Mouse (Mus musculus) hindbrain, embryonic 12.5 days (tissue): ENCODE data around the gene Slc4a11. TPM values are rescaled to one million over a fixed set of nuclear protein-coding genes. Genes with fewer than 3 reads are reported as not detected.

Experiments used
- ATAC-seq: fragments of 200-750 bp; cut with Nextera tagmentation; 2 replicates; pipeline ENCODE4 v1.8.0; 2017; ENCODE audit warnings: moderate TSS enrichment; ENCODE audit not compliant: low FRiP score
- H3K27ac ChIP-seq: fragments of 300-500 bp; sonication (generic); 2 replicates; pipeline ENCODE4 v1.5.1; 2016; ENCODE audit warnings: mild to moderate bottlenecking
- H3K27me3 ChIP-seq: fragments of 300-500 bp; sonication (generic); 2 replicates; pipeline ENCODE4 v1.6.1; 2016; ENCODE audit warnings: mild to moderate bottlenecking
- H3K36me3 ChIP-seq: fragments of 300-500 bp; sonication (generic); 2 replicates; pipeline ENCODE4 v1.6.1; 2016; ENCODE audit warnings: mild to moderate bottlenecking
- H3K4me1 ChIP-seq: fragments of 300-500 bp; sonication (generic); 2 replicates; pipeline ENCODE4 v1.6.1; 2016
- H3K4me2 ChIP-seq: fragments of 300-500 bp; sonication (generic); replicated peaks from 2 replicates; pipeline ENCODE4 v1.6.1; 2016; ENCODE audit warnings: mild to moderate bottlenecking
- H3K4me3 ChIP-seq: fragments of 300-500 bp; sonication (generic); 2 replicates; pipeline ENCODE4 v1.5.1; 2016; ENCODE audit warnings: mild to moderate bottlenecking
- H3K9ac ChIP-seq: fragments of 300-500 bp; sonication (generic); 2 replicates; pipeline ENCODE4 v1.6.1; 2016; ENCODE audit warnings: mild to moderate bottlenecking, moderate library complexity
- H3K9me3 ChIP-seq: fragments of 300-500 bp; sonication (generic); replicated peaks from 2 replicates; pipeline ENCODE4 v1.6.1; 2016; ENCODE audit warnings: mild to moderate bottlenecking
- WGBS: fragments of 180-500 bp; shearing (Covaris S2); methylation state at CpG from one replicate; pipeline ENCODE4 v1.1.7; 2016; 5-methylcytosine and 5-hydroxymethylcytosine counted together
- polyA plus RNA-seq: library from polyadenylated mRNA; unstranded; fragments of >200 nt; fragmentation: Nextera tagmentation; extraction: Ambion mirVana; gene quantifications from 2 replicates; pipeline ENCODE4 v1.2.1, GENCODE M21; 2016

Gene Slc4a11
- polyA plus RNA-seq, 1 experiment from 2014 or later, result 0.52 TPM

DNA sequence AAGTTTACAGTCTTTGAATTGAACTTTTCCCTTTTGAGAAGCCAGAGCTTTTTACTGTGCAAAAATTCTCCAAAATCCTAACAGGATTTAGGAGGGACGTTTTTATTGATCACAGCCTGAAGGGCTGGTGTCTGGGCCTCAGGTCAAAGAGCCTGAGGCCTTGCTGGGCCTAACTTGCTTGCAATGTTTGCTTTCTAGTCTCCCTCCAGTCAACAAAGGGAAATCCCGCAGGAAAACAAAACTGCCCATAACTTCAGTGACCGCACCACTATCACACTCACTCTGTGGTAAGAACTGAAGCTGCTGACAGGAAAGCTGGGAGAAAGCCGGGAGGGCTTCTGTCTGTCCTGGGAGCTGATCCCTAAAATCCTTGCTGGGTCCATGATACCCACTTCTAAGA, 9.3 kb upstream of the Slc4a11 start:
- no peak for ATAC-seq
- H3K4me1 ChIP-seq, result no peaks in the 10 kb centered on the region
- no peak overlapping the region for H3K4me2 ChIP-seq
- WGBS, result 76% methylated on average over 4 of the region's 4 CpGs
- H3K9me3 ChIP-seq, result no peaks in the 10 kb centered on the region
- H3K27ac ChIP-seq, result no peak overlapping the region
- H3K9ac ChIP-seq, result no peak overlapping the region
- H3K27me3 ChIP-seq, result no peaks in the 10 kb centered on the region
- H3K4me3 ChIP-seq, result no peak overlapping the region
- peaks cover 43% of the 10 kb centered on the region for H3K36me3 ChIP-seq

DNA sequence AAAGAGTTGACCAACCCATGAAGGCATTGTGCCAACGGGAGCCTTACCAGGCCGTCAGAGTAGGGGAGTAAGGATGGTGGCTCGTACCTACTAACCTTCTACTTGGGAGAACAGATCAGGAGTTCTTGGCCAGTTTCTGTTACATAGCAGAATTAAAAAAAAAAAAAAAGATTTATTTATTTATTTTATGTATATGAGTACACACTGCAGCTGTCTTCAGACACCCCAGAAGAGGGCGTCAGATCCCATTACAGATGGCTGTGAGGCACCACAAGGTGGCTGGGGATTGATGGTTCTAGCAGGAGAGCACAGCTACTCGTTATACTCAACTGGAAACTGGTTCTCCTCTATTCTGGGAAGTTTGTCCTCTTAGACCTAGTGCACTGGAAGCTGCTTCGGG, 7.9 kb upstream of the Slc4a11 start:
- H3K36me3 ChIP-seq, result peaks cover 29% of the 10 kb centered on the region
- no peak overlapping the region for H3K27ac ChIP-seq
- no peaks in the 10 kb centered on the region for H3K9me3 ChIP-seq
- H3K9ac ChIP-seq, result no peak overlapping the region
- peaks cover 2% of the 10 kb centered on the region for H3K27me3 ChIP-seq
- 72% methylated on average over 6 of the region's 6 CpGs for WGBS
- H3K4me1 ChIP-seq, result no peaks in the 10 kb centered on the region
- no peak for ATAC-seq
- H3K4me2 ChIP-seq, result no peak overlapping the region
- no peak overlapping the region for H3K4me3 ChIP-seq

DNA sequence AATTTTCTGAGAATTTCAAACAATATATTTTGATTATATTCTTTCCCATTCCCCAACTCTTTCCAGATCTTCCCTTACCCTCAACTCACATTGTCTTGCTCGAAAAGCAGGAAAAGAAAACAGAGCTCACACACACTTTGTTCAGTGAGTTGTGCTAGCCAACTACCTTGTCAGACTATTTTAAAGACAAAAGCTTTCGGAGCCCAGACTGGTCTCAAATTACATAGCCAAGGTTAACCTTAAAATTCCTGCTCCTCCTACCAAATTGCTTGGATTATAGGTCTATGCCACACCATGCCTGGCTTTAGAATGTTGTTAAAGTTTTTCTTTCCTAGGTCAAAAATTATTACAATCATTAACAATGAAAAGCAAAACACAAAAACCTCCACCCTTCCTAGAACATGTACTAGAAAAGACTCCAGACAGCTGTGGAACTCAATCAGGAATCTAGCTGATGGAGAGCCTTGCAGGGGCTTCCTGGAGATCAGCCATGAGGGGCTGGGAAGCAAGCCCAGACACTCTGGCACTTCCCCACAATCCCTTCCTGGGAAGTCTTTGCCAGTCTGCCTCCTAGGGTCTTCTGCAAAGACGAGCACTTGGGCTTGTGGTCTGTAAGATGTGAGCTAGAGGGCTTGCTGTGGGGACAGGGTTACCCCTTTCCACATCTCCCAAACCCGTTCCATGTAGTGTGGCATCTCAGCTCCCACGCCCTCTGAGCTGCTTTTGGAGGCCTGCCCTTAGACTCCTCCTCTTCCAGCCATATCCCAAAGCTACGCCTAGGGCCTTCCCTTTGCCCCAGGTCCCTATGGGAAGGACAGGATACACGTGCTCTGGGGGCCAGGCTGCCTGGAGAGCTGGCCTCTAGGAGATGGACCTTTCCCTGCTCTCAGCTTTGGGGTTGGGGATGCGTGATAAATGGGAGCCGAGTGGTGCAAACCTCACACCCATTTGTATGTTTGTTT, 7.0 kb upstream of the Slc4a11 start:
- ATAC-seq, result no peak
- H3K9me3 ChIP-seq, result no peaks in the 10 kb centered on the region
- H3K9ac ChIP-seq, result no peak overlapping the region
- H3K27me3 ChIP-seq, result peaks cover 9% of the 10 kb centered on the region
- WGBS, result 70% methylated on average over 9 of the region's 9 CpGs
- H3K4me2 ChIP-seq, result no peak overlapping the region
- no peak overlapping the region for H3K27ac ChIP-seq
- H3K4me1 ChIP-seq, result no peaks in the 10 kb centered on the region
- H3K36me3 ChIP-seq, result peaks cover 21% of the 10 kb centered on the region
- H3K4me3 ChIP-seq, result no peak overlapping the region

DNA sequence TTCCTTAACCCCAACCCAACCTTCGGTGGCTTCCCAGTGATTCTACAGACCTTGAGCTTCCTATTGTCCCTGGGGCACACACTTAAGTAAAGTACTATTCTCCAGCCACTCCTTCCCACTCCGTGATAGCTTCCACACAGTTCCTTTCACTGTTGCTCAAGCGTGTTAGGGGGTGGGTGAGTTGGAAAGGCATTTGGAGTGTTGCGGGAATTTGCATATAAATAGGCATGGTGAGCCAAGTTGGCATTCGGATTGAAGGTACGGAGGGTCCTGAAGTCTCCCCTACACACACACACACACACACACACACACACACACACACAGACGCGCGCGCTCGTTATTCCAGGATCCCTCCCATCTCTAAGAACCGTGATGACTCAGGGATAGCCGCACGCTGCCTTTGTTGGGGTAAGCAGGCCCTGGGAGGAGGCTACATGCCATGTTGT, 525 bp upstream of the Slc4a11 start:
- H3K9me3 ChIP-seq, result no peaks in the 10 kb centered on the region
- peak overlapping the region; percentile 59 for H3K9ac ChIP-seq
- peak; percentile 31; the same call in 1 of the 2 replicates for ATAC-seq
- 2% methylated on average over 14 of the region's 14 CpGs for WGBS
- H3K27me3 ChIP-seq, result peaks cover 55% of the 10 kb centered on the region
- H3K27ac ChIP-seq, result no peak overlapping the region
- H3K4me1 ChIP-seq, result peaks cover 17% of the 10 kb centered on the region
- H3K4me2 ChIP-seq, result peak overlapping the region; percentile 99
- H3K36me3 ChIP-seq, result no peaks in the 10 kb centered on the region
- peak overlapping the region; percentile 52 for H3K4me3 ChIP-seq

DNA sequence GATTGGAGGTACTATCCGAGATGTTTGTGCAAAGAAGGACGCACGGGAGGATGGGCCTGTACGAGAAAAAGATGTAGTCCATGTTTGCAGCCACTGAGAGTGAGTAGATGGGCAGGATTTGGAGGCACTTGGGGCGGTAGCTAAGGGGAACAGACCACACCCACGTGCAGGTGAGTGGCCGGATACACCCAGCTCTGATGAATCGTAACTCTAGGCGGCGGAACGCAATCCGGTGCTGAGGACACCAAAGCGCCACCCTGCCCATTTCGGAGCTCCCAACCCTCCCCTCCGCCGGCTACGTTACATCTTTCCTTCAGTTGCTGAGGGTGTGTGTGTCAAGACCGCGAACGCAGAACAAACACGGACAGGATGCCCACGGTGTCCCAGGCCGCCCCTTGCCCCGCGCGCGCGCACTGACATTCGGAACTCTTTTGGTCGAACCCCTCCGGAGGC, 593 bp downstream of the Slc4a11 start:
- peak overlapping the region; percentile 52 for H3K4me3 ChIP-seq
- peak overlapping the region; percentile 59 for H3K9ac ChIP-seq
- H3K4me2 ChIP-seq, result peak overlapping the region; percentile 99
- ATAC-seq, result peak; percentile 27
- 1% methylated on average over 31 of the region's 31 CpGs for WGBS
- no peak overlapping the region for H3K27ac ChIP-seq
- peaks cover 55% of the 10 kb centered on the region for H3K27me3 ChIP-seq
- H3K4me1 ChIP-seq, result peaks cover 17% of the 10 kb centered on the region
- no peaks in the 10 kb centered on the region for H3K36me3 ChIP-seq
- H3K9me3 ChIP-seq, result no peaks in the 10 kb centered on the region

DNA sequence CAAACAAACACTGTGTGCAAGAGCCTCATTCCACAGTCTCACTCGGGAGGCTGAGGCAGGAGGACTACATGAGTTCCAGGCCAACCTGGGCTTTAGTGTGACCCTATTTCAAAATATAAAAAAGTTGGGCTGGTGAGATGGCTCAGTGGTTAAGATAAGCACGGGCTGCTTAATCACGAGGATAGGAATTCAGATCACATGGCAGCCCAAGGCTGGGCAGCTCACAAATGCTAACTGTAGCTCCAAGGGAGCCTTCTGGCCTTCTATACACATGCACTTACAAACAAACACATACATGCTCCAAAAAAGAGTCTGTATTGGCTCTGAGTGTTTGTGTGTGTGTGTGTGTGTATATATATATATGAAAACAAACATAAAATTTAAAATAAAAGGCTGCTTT, 3.8 kb downstream of the Slc4a11 start:
- Histone ChIP-seq H3K36me3 (no peaks in the 10 kb centered on the region), H3K27ac (no peak overlapping the region), H3K4me3 (no peak overlapping the region), H3K4me2 (no peak overlapping the region), H3K9ac (no peak overlapping the region), H3K4me1 (peaks cover 17% of the 10 kb centered on the region), H3K27me3 (peaks cover 40% of the 10 kb centered on the region), H3K9me3 (no peaks in the 10 kb centered on the region)
- WGBS, result 51% methylated on average over 3 of the region's 3 CpGs
- ATAC-seq, result no peak

DNA sequence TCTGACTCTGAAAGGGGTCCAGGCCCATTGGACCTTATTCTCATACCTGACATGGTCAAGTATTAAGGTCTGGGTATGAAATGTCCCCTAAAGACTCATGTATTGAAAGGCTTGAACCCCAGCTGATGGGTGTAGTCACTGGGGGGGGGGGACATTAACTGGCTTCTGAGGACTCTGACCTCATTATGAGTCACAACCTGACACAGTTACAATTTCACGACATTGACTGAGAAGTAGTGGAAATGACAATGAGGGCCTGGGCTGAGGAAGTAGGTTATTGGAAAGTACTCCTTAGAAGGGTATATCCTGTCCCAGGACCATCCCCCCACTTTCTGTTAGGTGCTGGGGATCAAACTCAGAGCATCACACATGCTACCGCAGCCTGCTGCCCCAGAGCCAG, 8.3 kb downstream of the Slc4a11 start:
- no peaks in the 10 kb centered on the region for H3K9me3 ChIP-seq
- peaks cover 24% of the 10 kb centered on the region for H3K36me3 ChIP-seq
- no peak overlapping the region for H3K4me2 ChIP-seq
- no peak for ATAC-seq
- no peak overlapping the region for H3K4me3 ChIP-seq
- WGBS, result 82% methylated on average over 2 of the region's 2 CpGs
- no peaks in the 10 kb centered on the region for H3K27me3 ChIP-seq
- H3K4me1 ChIP-seq, result no peaks in the 10 kb centered on the region
- no peak overlapping the region for H3K27ac ChIP-seq
- no peak overlapping the region for H3K9ac ChIP-seq

DNA sequence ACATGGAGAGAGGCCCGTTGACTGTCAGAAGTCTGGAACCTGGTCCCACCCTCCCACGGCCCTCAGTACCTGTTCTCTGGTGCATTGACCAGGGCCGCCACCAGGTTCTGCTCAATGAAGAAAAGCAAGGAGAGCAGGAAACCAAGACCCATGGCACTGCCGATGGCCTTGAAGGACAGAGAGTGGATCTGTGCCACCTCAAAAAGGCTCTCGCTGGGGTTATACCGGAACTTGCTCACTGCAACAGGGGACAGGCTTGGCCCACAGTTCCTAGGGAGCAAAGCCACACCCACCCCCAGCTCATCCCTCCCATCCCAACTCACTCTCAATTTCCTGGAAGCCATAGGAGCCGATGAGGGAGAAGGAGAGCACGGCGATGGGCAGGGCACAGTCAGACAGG, 11.9 kb downstream of the Slc4a11 start:
- H3K9ac ChIP-seq, result no peak overlapping the region
- no peaks in the 10 kb centered on the region for H3K4me1 ChIP-seq
- peaks cover 56% of the 10 kb centered on the region for H3K36me3 ChIP-seq
- no peak overlapping the region for H3K4me3 ChIP-seq
- 94% methylated on average over 9 of the region's 9 CpGs for WGBS
- H3K4me2 ChIP-seq, result no peak overlapping the region
- no peaks in the 10 kb centered on the region for H3K27me3 ChIP-seq
- ATAC-seq, result no peak
- H3K27ac ChIP-seq, result no peak overlapping the region
- no peaks in the 10 kb centered on the region for H3K9me3 ChIP-seq

DNA sequence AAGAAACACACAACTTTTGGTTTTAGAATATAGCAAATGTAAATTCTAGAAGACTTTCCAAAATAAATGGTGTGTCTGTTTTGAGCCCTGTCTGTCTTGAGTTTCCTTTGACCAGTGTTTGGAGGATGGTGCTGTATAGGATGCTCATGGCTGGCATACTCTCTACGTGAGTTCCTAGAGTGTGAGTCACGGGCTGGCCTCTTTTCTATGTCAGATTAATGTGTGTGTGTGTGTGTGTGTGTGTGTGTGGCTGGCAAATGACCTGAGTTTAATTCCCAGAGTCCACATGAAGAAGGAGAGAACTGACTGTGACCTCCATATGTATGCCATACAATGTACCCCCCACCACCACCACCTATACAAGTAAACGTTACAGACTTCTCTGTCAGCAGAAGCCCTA, 15.8 kb downstream of the Slc4a11 start:
- no peak overlapping the region for H3K27ac ChIP-seq
- no peaks in the 10 kb centered on the region for H3K9me3 ChIP-seq
- H3K36me3 ChIP-seq, result peaks cover 95% of the 10 kb centered on the region
- ATAC-seq, result no peak
- no peaks in the 10 kb centered on the region for H3K4me1 ChIP-seq
- 88% methylated on average over 3 of the region's 3 CpGs for WGBS
- H3K4me3 ChIP-seq, result no peak overlapping the region
- H3K4me2 ChIP-seq, result no peak overlapping the region
- no peak overlapping the region for H3K9ac ChIP-seq
- no peaks in the 10 kb centered on the region for H3K27me3 ChIP-seq

DNA sequence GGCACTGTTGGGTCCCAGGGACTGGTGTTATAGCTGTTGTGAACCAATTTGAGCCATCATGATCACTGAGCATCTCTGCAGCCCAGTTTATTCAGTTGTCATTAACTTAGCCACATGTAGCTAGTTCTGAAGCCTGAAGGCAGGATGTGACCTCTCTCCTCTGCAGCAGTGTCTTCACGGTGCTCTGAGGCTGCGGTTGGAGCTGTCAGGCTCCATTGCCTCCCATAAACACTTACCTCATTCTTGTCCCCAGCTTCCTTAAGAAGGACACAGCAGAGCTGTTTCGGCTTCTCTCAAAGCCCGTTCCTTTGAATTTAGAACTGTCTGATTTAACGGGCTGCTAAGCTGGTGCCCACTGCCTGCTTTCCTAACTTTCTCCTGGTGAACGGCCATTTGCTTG, 17.4 kb downstream of the Slc4a11 start:
- WGBS, result 92% methylated on average over 6 of the region's 6 CpGs

DNA sequence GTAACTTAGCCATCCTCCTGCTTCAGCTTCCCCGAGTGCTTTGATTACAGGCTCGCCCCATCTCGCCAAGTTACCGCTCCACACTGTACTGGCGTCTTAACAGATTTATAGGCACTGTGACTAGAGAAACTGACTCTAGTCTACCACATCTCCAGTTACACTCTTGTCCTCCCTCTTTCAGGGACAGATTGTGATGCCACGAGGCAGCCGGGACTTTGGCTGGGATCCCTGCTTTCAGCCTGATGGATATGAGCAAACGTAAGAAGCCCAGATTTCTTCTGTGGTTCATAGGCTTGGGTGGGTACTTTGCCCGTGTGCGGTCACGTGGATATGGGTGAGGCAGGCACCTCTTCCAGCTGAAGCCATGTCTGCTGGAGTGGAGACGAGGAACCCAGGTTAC, 18.2 kb downstream of the Slc4a11 start:
- no peaks in the 10 kb centered on the region for H3K27me3 ChIP-seq
- no peak overlapping the region for H3K4me3 ChIP-seq
- WGBS, result 95% methylated on average over 12 of the region's 12 CpGs
- H3K9me3 ChIP-seq, result no peaks in the 10 kb centered on the region
- no peak overlapping the region for H3K9ac ChIP-seq
- no peak overlapping the region for H3K27ac ChIP-seq
- H3K36me3 ChIP-seq, result peaks cover 96% of the 10 kb centered on the region
- H3K4me2 ChIP-seq, result no peak overlapping the region
- no peak for ATAC-seq
- H3K4me1 ChIP-seq, result no peaks in the 10 kb centered on the region

More for the DNA sequence above, 17.4 kb downstream of the Slc4a11 start:
- no peak for ATAC-seq
- H3K4me3 ChIP-seq, result no peak overlapping the region
- H3K4me1 ChIP-seq, result no peaks in the 10 kb centered on the region
- H3K27ac ChIP-seq, result no peak overlapping the region
- no peaks in the 10 kb centered on the region for H3K27me3 ChIP-seq
- no peaks in the 10 kb centered on the region for H3K9me3 ChIP-seq
- H3K9ac ChIP-seq, result no peak overlapping the region
- no peak overlapping the region for H3K4me2 ChIP-seq
- H3K36me3 ChIP-seq, result peaks cover 96% of the 10 kb centered on the region

DNA sequence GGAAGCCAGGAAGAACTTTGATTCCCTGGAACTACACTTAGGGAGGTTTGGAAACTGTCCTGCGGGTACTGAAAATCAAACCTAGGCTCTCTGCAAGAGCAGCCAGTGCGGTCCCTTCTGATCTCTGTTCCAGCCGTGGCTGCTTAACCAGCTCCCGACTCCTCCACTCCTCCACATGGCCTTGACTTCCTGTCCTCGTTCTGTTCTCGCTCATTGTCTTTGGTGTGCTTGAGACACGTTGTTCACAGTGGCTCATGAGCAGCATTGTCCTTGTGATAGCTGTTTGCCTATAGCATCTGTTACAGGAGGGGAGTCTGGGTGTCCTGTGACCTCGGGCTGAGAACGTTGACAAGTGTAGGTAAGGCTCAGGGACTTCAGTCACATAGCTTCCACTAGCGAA, 20.1 kb downstream of the Slc4a11 start:
- no peak overlapping the region for H3K4me2 ChIP-seq
- no peak overlapping the region for H3K9ac ChIP-seq
- H3K4me3 ChIP-seq, result no peak overlapping the region
- no peak overlapping the region for H3K27ac ChIP-seq
- WGBS, result 90% methylated on average over 10 of the region's 10 CpGs
- H3K36me3 ChIP-seq, result peaks cover 96% of the 10 kb centered on the region
- H3K9me3 ChIP-seq, result no peaks in the 10 kb centered on the region
- no peaks in the 10 kb centered on the region for H3K27me3 ChIP-seq
- no peak for ATAC-seq
- H3K4me1 ChIP-seq, result no peaks in the 10 kb centered on the region

DNA sequence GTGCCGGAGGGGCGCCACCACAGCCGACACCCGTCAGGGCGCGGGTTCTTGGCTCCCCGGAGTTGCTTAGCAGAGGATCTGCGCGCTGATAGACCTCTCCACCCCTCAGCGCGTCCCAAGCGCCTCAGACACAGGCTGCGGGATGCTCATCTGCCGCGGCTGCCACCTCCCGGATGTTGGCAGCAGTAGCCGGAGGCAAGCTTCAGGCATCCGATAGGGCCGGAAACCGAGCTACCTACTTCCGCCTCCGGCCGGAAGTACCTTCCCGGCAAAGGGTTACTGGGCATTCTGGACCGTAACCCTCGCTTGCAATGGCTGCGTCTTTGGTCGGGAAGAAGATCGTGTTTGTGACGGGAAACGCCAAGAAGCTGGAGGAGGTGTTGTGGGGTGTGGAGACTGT, 29.8 kb downstream of the Slc4a11 start, which contains the start of gene Itpa:
TSS of gene Itpa (plus strand) at position 52 of the 400 bp plus-strand sequence.
- 1% methylated on average over 31 of the region's 31 CpGs for WGBS
- H3K27me3 ChIP-seq, result no peaks in the 10 kb centered on the region
- peak; percentile 70 for ATAC-seq
- H3K27ac ChIP-seq, result peak within 1 kb of the TSS; percentile 85
- H3K9me3 ChIP-seq, result no peaks in the 10 kb centered on the region
- peak within 1 kb of the TSS; percentile 92 for H3K4me2 ChIP-seq
- H3K36me3 ChIP-seq, result peaks cover 18% of the 10 kb centered on the region
- H3K4me1 ChIP-seq, result peaks cover 27% of the 10 kb centered on the region
- peak within 1 kb of the TSS; percentile 71 for H3K4me3 ChIP-seq
- peak within 1 kb of the TSS; percentile 79 for H3K9ac ChIP-seq
